Mouse (Mus musculus): ENCODE measurements around the gene Enthd1.

DNA sequence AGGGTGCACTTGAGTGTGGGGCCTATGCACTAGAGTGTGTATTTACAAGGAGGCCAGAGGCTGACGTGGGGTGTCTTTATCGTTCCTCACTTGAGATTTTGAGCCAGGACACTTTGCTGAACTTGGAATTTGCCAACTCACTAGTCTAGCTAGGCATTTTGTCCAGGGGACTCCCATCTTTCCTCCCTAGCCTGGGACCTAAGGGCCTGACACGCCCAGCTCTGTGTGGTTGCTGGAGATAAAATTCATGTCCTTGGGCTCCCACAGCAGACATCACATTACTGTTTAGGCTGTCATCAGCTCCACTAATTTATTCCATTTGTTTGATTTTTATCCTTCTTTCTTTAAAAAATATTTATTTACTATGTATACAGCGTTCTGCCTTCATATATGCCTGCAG is 97.1 kb downstream of the Enthd1 start:
- TF ChIP-seq GATA1 (IDR thresholded peaks at IDR 0.05; ENCODE audit: low read length) (no peak), TAL1 (IDR thresholded peaks at IDR 0.05; ENCODE audit: low read length) (no peak)

Measured in erythroblast, embryonic 14.5 days (primary cell).